Mouse (Mus musculus) c-Kit-positive CD71-positive TER-119-positive erythroid progenitor cells, embryonic 14.5 days (primary cell): ENCODE data around the gene Psmd9.
"Not testable (repeated sequence)": the region's sequence is repeated elsewhere in the genome, so short reads cannot be mapped to it uniquely, and the experiment has no call there.

Source experiments
- DNase-seq: peaks from one replicate; pipeline ENCODE4 v3.0.0-alpha.2; 2013; ENCODE audit warnings: low spot score

Psmd9 gene

GRCm38 (mm10) chr5:123192606-123193150 lies 23.5 kb downstream of the Psmd9 start:
- DNase-seq = no peak

- DNase-seq = peak; percentile 83
Observed at GRCm38 (mm10) chr5:123193436-123193835, 24.2 kb downstream of the Psmd9 start.

- no peak for DNase-seq
Observed at GRCm38 (mm10) chr5:123194856-123195255, 25.6 kb downstream of the Psmd9 start.

GRCm38 (mm10) chr5:123195500-123196000 lies 26.3 kb downstream of the Psmd9 start:
- DNase-seq = no peak

GRCm38 (mm10) chr5:123196746-123197145 lies 27.5 kb downstream of the Psmd9 start:
- DNase-seq = no peak

GRCm38 (mm10) chr5:123198523-123198922 lies 29.3 kb downstream of the Psmd9 start:
- DNase-seq = no peak

- DNase-seq = not testable (repeated sequence)
Observed at GRCm38 (mm10) chr5:123200816-123201522, 31.8 kb downstream of the Psmd9 start.

- DNase-seq = no peak
Observed at GRCm38 (mm10) chr5:123201523-123201892, 32.3 kb downstream of the Psmd9 start.

- no peak for DNase-seq
Observed at GRCm38 (mm10) chr5:123201987-123202386, 32.8 kb downstream of the Psmd9 start.

GRCm38 (mm10) chr5:123202771-123203170 lies 33.6 kb downstream of the Psmd9 start:
- DNase-seq = not testable (repeated sequence)

- not testable (repeated sequence) for DNase-seq
Observed at GRCm38 (mm10) chr5:123203591-123203990, 34.4 kb downstream of the Psmd9 start.

- DNase-seq = not testable (repeated sequence)
Observed at GRCm38 (mm10) chr5:123222346-123223050, 53.3 kb downstream of the Psmd9 start.

GRCm38 (mm10) chr5:123223051-123223410 lies 53.8 kb downstream of the Psmd9 start:
- DNase-seq = peak; percentile 52

- not testable (repeated sequence) for DNase-seq
Observed at GRCm38 (mm10) chr5:123223861-123224260, 54.6 kb downstream of the Psmd9 start.

- no peak for DNase-seq
Observed at GRCm38 (mm10) chr5:123226851-123227250, 57.6 kb downstream of the Psmd9 start.

- peak; percentile 99 for DNase-seq
Observed at GRCm38 (mm10) chr5:123227762-123228523, 58.7 kb downstream of the Psmd9 start.

- peak; percentile 40 for DNase-seq
Observed at GRCm38 (mm10) chr5:123228524-123228922, 59.3 kb downstream of the Psmd9 start.

- no peak for DNase-seq
Observed at GRCm38 (mm10) chr5:123229296-123229695, 60.1 kb downstream of the Psmd9 start.

- DNase-seq = no peak
Observed at GRCm38 (mm10) chr5:123232180-123232579, 63.0 kb downstream of the Psmd9 start.

GRCm38 (mm10) chr5:123235731-123236130 lies 66.5 kb downstream of the Psmd9 start:
- peak; percentile 51 for DNase-seq

GRCm38 (mm10) chr5:123236426-123236825 lies 67.2 kb downstream of the Psmd9 start:
- no peak for DNase-seq

GRCm38 (mm10) chr5:123239501-123239900 lies 70.3 kb downstream of the Psmd9 start:
- DNase-seq = no peak
